Mouse (Mus musculus) liver, embryonic 14.5 days (tissue): Measurements from ENCODE around the gene Atxn1.

Experiments used
- CTCF ChIP-seq: IDR thresholded peaks from 2 replicates; pipeline ENCODE4 v1.5.1; 2016; ENCODE audit warnings: antibody characterized with exemption, low read depth, control low read depth
- EP300 ChIP-seq: IDR thresholded peaks from 2 replicates; pipeline ENCODE4 v1.6.1; 2016; ENCODE audit warnings: antibody characterized with exemption, low read depth

GRCm38 (mm10) chr13:45538091-45538490 lies 426.7 kb downstream of the Atxn1 start:
- TF ChIP-seq CTCF: no peak
- no peak for TF ChIP-seq EP300
